Mouse (Mus musculus): ENCODE measurements at regions not wholly inside any gene's neighbourhood (a gene's known extent, or its start where the extent isn't known, plus 50 kb on each side); places are given as distances from the start of the nearest gene placed in this dataset.

GRCm38 (mm10) chr1:195312426-195312825 is 135.9 kb upstream of the Cr2 start:
- DNase-seq (ENCODE audit: low read depth, low spot score) = no peak

DNA sequence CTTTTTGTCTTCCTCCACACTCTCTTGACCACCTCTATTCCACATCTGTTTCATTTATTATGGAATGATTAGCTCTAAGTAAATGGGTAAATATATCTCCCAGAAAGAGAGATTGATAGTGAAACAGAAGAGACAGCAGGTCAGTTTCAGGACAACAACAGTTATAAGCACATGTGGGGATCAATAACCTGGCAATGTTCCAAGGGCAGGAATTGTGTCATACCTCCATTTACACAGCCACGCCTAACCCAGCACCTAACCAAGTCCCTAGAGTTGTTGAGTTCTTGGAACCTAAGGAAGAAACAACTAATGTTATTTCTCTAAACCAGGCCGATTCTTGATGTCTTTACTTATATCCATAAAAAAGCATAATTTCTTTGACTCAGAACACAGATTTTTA is 108.6 kb upstream of the Cr2 start:
- no peak for DNase-seq (ENCODE audit: low read depth, low spot score)

DNA sequence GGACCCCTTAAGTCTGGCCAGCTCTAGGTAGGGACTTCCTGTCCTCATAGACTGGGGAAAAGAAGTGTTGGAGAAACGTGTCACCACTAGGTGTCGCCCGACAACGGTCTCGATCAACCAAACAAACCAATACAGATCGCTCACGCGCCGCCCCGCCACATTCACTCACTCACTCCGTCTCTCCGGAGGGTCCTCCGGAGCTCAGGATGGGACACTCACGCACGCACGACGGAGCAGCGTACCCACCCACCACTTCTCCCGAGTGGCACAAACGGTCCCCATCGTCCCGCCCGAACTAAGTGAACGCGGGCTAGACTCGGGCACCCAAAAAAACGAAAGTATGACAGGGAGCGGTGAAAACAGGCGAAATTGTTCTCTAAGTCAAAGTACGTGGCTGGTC is 65.0 kb upstream of the Cr2 start:
- DNase-seq (ENCODE audit: low read depth, low spot score) = peak; percentile 100

GRCm38 (mm10) chr1:195232658-195233057 is 56.1 kb upstream of the Cr2 start:
- DNase-seq (ENCODE audit: low read depth, low spot score) = peak; percentile 68

- DNase-seq (ENCODE audit: low read depth, low spot score) = no peak
Observed at GRCm38 (mm10) chr1:195227007-195227406, 50.5 kb upstream of the Cr2 start.
